Mouse (Mus musculus): ENCODE data around the gene Nup107. TPM values are rescaled to one million over a fixed set of nuclear protein-coding genes. Genes with fewer than 3 reads are reported as not detected.

Nup107 gene
- polyA plus RNA-seq, 1 experiment: 3.6 TPM

- Histone ChIP-seq H3K27ac (replicated peaks; ENCODE audit: low read depth, low read length) (no peak overlapping the region), H3K4me3 (ENCODE audit: insufficient read depth, low read depth, low read length) (no peak overlapping the region), H3K4me1 (ENCODE audit: control insufficient read depth, insufficient read depth, insufficient read length, low read length) (0 out of 2 replicates have a peak, but pooled peaks cover 2% of the 10 kb centered on the region)
Measured at GRCm38 (mm10) chr10:117791171-117791470, 1.4 kb downstream of the Nup107 start.

GRCm38 (mm10) chr10:117790421-117791170 is 1.9 kb downstream of the Nup107 start:
- Histone ChIP-seq H3K27ac (replicated peaks; ENCODE audit: low read depth, low read length) (no peak overlapping the region), H3K4me1 (ENCODE audit: control insufficient read depth, insufficient read depth, insufficient read length, low read length) (0 out of 2 replicates have a peak, but pooled peaks cover 2% of the 10 kb centered on the region), H3K4me3 (ENCODE audit: insufficient read depth, low read depth, low read length) (no peak overlapping the region)

GRCm38 (mm10) chr10:117790011-117790410 is 2.5 kb downstream of the Nup107 start:
- no peak overlapping the region for H3K4me3 ChIP-seq (ENCODE audit: insufficient read depth, low read depth, low read length)
- H3K4me1 ChIP-seq (ENCODE audit: control insufficient read depth, insufficient read depth, insufficient read length, low read length): 0 out of 2 replicates have a peak, but pooled peaks cover 2% of the 10 kb centered on the region
- no peak overlapping the region for H3K27ac ChIP-seq (replicated peaks; ENCODE audit: low read depth, low read length)

GRCm38 (mm10) chr10:117784646-117785045 is 7.9 kb downstream of the Nup107 start:
- Histone ChIP-seq H3K4me3 (ENCODE audit: insufficient read depth, low read depth, low read length) (no peak overlapping the region), H3K27ac (replicated peaks; ENCODE audit: low read depth, low read length) (no peak overlapping the region), H3K4me1 (ENCODE audit: control insufficient read depth, insufficient read depth, insufficient read length, low read length) (no peaks in the 10 kb centered on the region)

GRCm38 (mm10) chr10:117783786-117784420 is 8.6 kb downstream of the Nup107 start:
- no peaks in the 10 kb centered on the region for H3K4me1 ChIP-seq (ENCODE audit: control insufficient read depth, insufficient read depth, insufficient read length, low read length)
- no peak overlapping the region for H3K27ac ChIP-seq (replicated peaks; ENCODE audit: low read depth, low read length)
- no peak overlapping the region for H3K4me3 ChIP-seq (ENCODE audit: insufficient read depth, low read depth, low read length)

GRCm38 (mm10) chr10:117782491-117783260 is 9.8 kb downstream of the Nup107 start:
- no peak overlapping the region for H3K4me3 ChIP-seq (ENCODE audit: insufficient read depth, low read depth, low read length)
- H3K27ac ChIP-seq (replicated peaks; ENCODE audit: low read depth, low read length): no peak overlapping the region
- H3K4me1 ChIP-seq (ENCODE audit: control insufficient read depth, insufficient read depth, insufficient read length, low read length): no peaks in the 10 kb centered on the region

- no peak overlapping the region for H3K27ac ChIP-seq (replicated peaks; ENCODE audit: low read depth, low read length)
- no peak overlapping the region for H3K4me3 ChIP-seq (ENCODE audit: insufficient read depth, low read depth, low read length)
- no peaks in the 10 kb centered on the region for H3K4me1 ChIP-seq (ENCODE audit: control insufficient read depth, insufficient read depth, insufficient read length, low read length)
Measured at GRCm38 (mm10) chr10:117782056-117782455, 10.4 kb downstream of the Nup107 start.

GRCm38 (mm10) chr10:117781021-117781725 is 11.3 kb downstream of the Nup107 start:
- H3K4me3 ChIP-seq (ENCODE audit: insufficient read depth, low read depth, low read length): no peak overlapping the region
- H3K4me1 ChIP-seq (ENCODE audit: control insufficient read depth, insufficient read depth, insufficient read length, low read length): no peaks in the 10 kb centered on the region
- no peak overlapping the region for H3K27ac ChIP-seq (replicated peaks; ENCODE audit: low read depth, low read length)

- Histone ChIP-seq H3K27ac (replicated peaks; ENCODE audit: low read depth, low read length) (no peak overlapping the region), H3K4me1 (ENCODE audit: control insufficient read depth, insufficient read depth, insufficient read length, low read length) (no peaks in the 10 kb centered on the region), H3K4me3 (ENCODE audit: insufficient read depth, low read depth, low read length) (no peak overlapping the region)
Measured at GRCm38 (mm10) chr10:117780306-117780911, 12.1 kb downstream of the Nup107 start.

- Histone ChIP-seq H3K4me1 (ENCODE audit: control insufficient read depth, insufficient read depth, insufficient read length, low read length) (no peaks in the 10 kb centered on the region), H3K4me3 (ENCODE audit: insufficient read depth, low read depth, low read length) (no peak overlapping the region), H3K27ac (replicated peaks; ENCODE audit: low read depth, low read length) (no peak overlapping the region)
Measured at GRCm38 (mm10) chr10:117779581-117780305, 12.8 kb downstream of the Nup107 start.

GRCm38 (mm10) chr10:117778951-117779350 is 13.6 kb downstream of the Nup107 start:
- Histone ChIP-seq H3K27ac (replicated peaks; ENCODE audit: low read depth, low read length) (no peak overlapping the region), H3K4me3 (ENCODE audit: insufficient read depth, low read depth, low read length) (no peak overlapping the region), H3K4me1 (ENCODE audit: control insufficient read depth, insufficient read depth, insufficient read length, low read length) (no peaks in the 10 kb centered on the region)

- H3K4me1 ChIP-seq (ENCODE audit: control insufficient read depth, insufficient read depth, insufficient read length, low read length): no peaks in the 10 kb centered on the region
- no peak overlapping the region for H3K27ac ChIP-seq (replicated peaks; ENCODE audit: low read depth, low read length)
- no peak overlapping the region for H3K4me3 ChIP-seq (ENCODE audit: insufficient read depth, low read depth, low read length)
Measured at GRCm38 (mm10) chr10:117778328-117778910, 14.1 kb downstream of the Nup107 start.

GRCm38 (mm10) chr10:117777501-117778327 is 14.8 kb downstream of the Nup107 start:
- Histone ChIP-seq H3K27ac (replicated peaks; ENCODE audit: low read depth, low read length) (no peak overlapping the region), H3K4me1 (ENCODE audit: control insufficient read depth, insufficient read depth, insufficient read length, low read length) (no peaks in the 10 kb centered on the region), H3K4me3 (ENCODE audit: insufficient read depth, low read depth, low read length) (no peak overlapping the region)
